Mouse (Mus musculus): ENCODE data around the gene Rbp2. TPM values are rescaled to one million over a fixed set of nuclear protein-coding genes. Genes with fewer than 3 reads are reported as not detected.
A peak's percentile ranks its signal among the peaks of the same experiment; 100 is the strongest.

Gene Rbp2
- polyA plus RNA-seq, 1 experiment from 2014 or later, result 2.9 TPM

- Histone ChIP-seq H3K27me3 (no peaks in the 10 kb centered on the region), H3K9me3 (replicated peaks) (no peaks in the 10 kb centered on the region), H3K4me3 (replicated peaks) (no peak overlapping the region), H3K9ac (peak overlapping the region; percentile 31; the same call in 1 of the 2 replicates), H3K4me1 (replicated peaks) (peaks cover 57% of the 10 kb centered on the region), H3K4me2 (peak overlapping the region; percentile 52), H3K36me3 (no peaks in the 10 kb centered on the region), H3K27ac (peak overlapping the region; percentile 76)
- WGBS (ENCODE audit: insufficient replicate concordance), result 15% methylated on average over 4 of the region's 4 CpGs
- DNase-seq (peak; percentile 67), ATAC-seq (ENCODE audit: low read depth) (peak; percentile 87)
Measured at GRCm38 (mm10) chr9:98489532-98489931, 3.6 kb downstream of the Rbp2 start.

GRCm38 (mm10) chr9:98490128-98490527 is 4.2 kb downstream of the Rbp2 start:
- Histone ChIP-seq H3K9me3 (replicated peaks) (no peaks in the 10 kb centered on the region), H3K27me3 (no peaks in the 10 kb centered on the region), H3K4me3 (replicated peaks) (no peak overlapping the region), H3K36me3 (no peaks in the 10 kb centered on the region), H3K9ac (no peak overlapping the region), H3K4me1 (replicated peaks) (peaks cover 58% of the 10 kb centered on the region), H3K27ac (peak overlapping the region; percentile 30), H3K4me2 (peak overlapping the region; percentile 52)
- 32% methylated on average over 4 of the region's 4 CpGs for WGBS (ENCODE audit: insufficient replicate concordance)
- no peak for DNase-seq
- no peak for ATAC-seq (ENCODE audit: low read depth)

DNA sequence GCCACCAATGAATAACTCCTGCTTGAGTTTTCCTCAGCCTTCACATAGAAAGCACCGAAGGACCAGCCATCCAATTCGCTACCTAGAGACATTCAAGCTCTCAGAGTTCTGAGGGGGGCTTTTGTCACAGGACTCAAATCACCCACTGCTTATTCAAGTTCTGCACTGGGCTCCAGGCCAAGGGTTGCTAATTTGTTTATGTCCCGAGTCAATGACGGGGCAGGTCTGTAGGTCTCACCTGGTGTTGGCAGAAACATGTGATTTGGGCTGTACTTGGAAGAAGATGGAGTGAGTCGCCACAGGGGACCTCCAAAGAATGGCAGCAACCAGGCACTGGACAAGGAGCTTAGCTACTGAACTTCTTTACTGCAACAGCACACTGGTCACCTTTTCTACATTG is 5.2 kb downstream of the Rbp2 start:
- ATAC-seq (ENCODE audit: low read depth) (no peak), DNase-seq (no peak)
- Histone ChIP-seq H3K9ac (no peak overlapping the region), H3K4me3 (replicated peaks) (no peak overlapping the region), H3K27ac (no peak overlapping the region), H3K36me3 (no peaks in the 10 kb centered on the region), H3K27me3 (no peaks in the 10 kb centered on the region), H3K4me1 (replicated peaks) (peaks cover 63% of the 10 kb centered on the region), H3K9me3 (replicated peaks) (no peaks in the 10 kb centered on the region), H3K4me2 (no peak overlapping the region)
- 81% methylated on average over 5 of the region's 5 CpGs for WGBS (ENCODE audit: insufficient replicate concordance)

DNA sequence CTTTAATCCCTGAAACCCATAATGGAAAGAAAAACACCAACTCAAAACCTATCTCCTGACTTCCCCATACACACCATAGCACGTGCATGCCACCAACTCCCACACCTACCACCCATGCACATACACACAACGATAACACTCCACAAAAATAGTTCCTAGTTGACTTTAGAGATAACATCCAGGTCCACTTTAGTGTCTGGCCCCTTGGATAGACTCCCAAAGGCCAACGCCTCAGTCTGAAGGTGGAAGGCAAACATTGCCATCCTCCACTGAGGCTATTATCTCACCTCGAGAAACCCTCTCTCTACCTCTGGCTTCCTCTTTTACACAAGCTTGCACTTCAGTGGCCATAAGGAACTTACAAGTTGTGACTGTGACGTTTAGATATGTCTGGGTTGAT is 6.3 kb downstream of the Rbp2 start:
- peak; percentile 56 for ATAC-seq (ENCODE audit: low read depth)
- DNase-seq, result no peak
- Histone ChIP-seq H3K27ac (0 out of 2 replicates have a peak overlapping the region, but pooled peaks have one; percentile 3), H3K4me1 (replicated peaks) (peaks cover 66% of the 10 kb centered on the region), H3K4me3 (replicated peaks) (no peak overlapping the region), H3K9ac (no peak overlapping the region), H3K4me2 (no peak overlapping the region), H3K27me3 (no peaks in the 10 kb centered on the region), H3K36me3 (no peaks in the 10 kb centered on the region), H3K9me3 (replicated peaks) (no peaks in the 10 kb centered on the region)
- WGBS (ENCODE audit: insufficient replicate concordance), result 21% methylated on average over 5 of the region's 5 CpGs

DNA sequence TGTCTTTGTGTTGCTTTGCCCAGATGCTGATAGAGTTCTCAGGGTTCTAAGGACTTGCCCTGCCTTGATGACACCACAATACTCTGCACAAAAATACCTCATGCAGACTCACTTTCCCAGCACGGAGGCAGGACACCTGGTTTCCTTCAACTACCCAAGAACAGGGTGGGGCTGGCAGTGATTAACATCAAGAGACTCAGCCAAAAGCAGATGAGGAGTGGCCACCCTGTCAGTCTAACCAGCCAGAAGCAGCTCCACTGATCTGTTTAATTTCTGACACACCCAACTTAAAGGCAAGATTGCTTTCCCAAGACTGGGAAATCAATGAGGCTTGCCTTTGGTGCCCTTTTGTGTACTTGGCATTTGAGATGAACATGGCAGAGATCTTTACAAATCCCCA is 6.9 kb downstream of the Rbp2 start:
- Histone ChIP-seq H3K4me1 (replicated peaks) (peaks cover 72% of the 10 kb centered on the region), H3K27me3 (no peaks in the 10 kb centered on the region), H3K9ac (no peak overlapping the region), H3K27ac (no peak overlapping the region), H3K4me2 (no peak overlapping the region), H3K9me3 (replicated peaks) (no peaks in the 10 kb centered on the region), H3K4me3 (replicated peaks) (no peak overlapping the region), H3K36me3 (no peaks in the 10 kb centered on the region)
- no peak for DNase-seq
- 17% methylated on average over 1 of the region's 1 CpGs for WGBS (ENCODE audit: insufficient replicate concordance)
- no peak for ATAC-seq (ENCODE audit: low read depth)

- no peak for ATAC-seq (ENCODE audit: low read depth)
Measured at GRCm38 (mm10) chr9:98497157-98497556, 11.2 kb downstream of the Rbp2 start.

DNA sequence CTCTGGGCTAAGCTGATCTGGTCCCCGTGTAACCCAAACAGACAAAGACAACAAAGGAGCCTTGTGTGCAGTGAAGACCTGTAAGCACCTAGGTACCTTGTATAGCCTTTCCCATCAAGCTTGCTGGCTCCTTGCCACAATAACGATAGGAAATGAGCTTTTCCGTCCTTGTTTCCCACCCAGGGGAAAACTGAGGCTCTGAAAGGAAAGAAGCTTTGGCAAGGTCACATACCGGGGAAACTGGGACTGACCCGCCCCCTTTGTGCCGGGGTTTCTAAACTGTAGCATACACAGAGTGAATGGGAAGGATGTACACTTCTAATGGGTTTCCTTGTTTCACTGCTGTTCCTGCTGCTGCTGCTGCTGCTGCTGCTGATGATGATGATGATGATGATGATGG is 12.1 kb downstream of the Rbp2 start:
- H3K9ac ChIP-seq, result no peak overlapping the region
- no peak for DNase-seq
- no peak overlapping the region for H3K4me3 ChIP-seq (replicated peaks)
- H3K4me1 ChIP-seq (replicated peaks), result peaks cover 27% of the 10 kb centered on the region
- 60% methylated on average over 6 of the region's 6 CpGs for WGBS (ENCODE audit: insufficient replicate concordance)
- no peak for ATAC-seq (ENCODE audit: low read depth)
- no peaks in the 10 kb centered on the region for H3K9me3 ChIP-seq (replicated peaks)
- H3K27ac ChIP-seq, result no peak overlapping the region
- no peak overlapping the region for H3K4me2 ChIP-seq
- H3K36me3 ChIP-seq, result no peaks in the 10 kb centered on the region
- H3K27me3 ChIP-seq, result no peaks in the 10 kb centered on the region

More at GRCm38 (mm10) chr9:98497157-98497556, 11.2 kb downstream of the Rbp2 start:
- 34% methylated on average over 7 of the region's 7 CpGs for WGBS (ENCODE audit: insufficient replicate concordance)
- Histone ChIP-seq H3K36me3 (no peaks in the 10 kb centered on the region), H3K4me3 (replicated peaks) (no peak overlapping the region), H3K9me3 (replicated peaks) (no peaks in the 10 kb centered on the region), H3K9ac (no peak overlapping the region), H3K27me3 (no peaks in the 10 kb centered on the region), H3K4me2 (no peak overlapping the region), H3K4me1 (replicated peaks) (peaks cover 35% of the 10 kb centered on the region), H3K27ac (no peak overlapping the region)
- no peak for DNase-seq

- Histone ChIP-seq H3K4me1 (replicated peaks) (peaks cover 23% of the 10 kb centered on the region), H3K4me3 (replicated peaks) (no peak overlapping the region), H3K27ac (no peak overlapping the region), H3K9me3 (replicated peaks) (no peaks in the 10 kb centered on the region), H3K27me3 (no peaks in the 10 kb centered on the region), H3K36me3 (no peaks in the 10 kb centered on the region), H3K9ac (no peak overlapping the region), H3K4me2 (no peak overlapping the region)
- no peak for ATAC-seq (ENCODE audit: low read depth)
- 85% methylated on average over 17 of the region's 17 CpGs for WGBS (ENCODE audit: insufficient replicate concordance)
- no peak for DNase-seq
Measured at GRCm38 (mm10) chr9:98498717-98499268, 12.9 kb downstream of the Rbp2 start.

DNA sequence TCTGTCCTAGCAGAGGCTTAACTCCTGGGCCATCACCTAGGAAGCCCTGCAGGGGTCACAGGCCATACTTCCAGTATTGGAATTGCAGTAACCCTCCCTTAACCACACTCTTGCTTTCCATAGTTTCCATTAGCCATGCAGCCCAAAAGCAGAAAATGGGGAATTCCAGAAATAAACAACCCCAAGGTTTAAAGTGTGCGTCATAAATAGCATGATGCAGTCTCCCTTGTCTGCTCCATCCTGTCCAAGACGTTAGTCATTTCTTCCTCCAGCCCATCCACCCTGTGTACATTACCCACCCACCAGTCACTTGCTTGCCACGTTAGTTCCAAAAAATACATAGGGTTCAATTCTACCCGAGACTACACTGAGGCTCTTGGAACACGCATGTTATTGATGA is 13.7 kb downstream of the Rbp2 start:
- Histone ChIP-seq H3K9me3 (replicated peaks) (no peaks in the 10 kb centered on the region), H3K27ac (no peak overlapping the region), H3K27me3 (no peaks in the 10 kb centered on the region), H3K4me3 (replicated peaks) (no peak overlapping the region), H3K36me3 (no peaks in the 10 kb centered on the region), H3K4me2 (no peak overlapping the region), H3K9ac (no peak overlapping the region), H3K4me1 (replicated peaks) (peaks cover 23% of the 10 kb centered on the region)
- WGBS (ENCODE audit: insufficient replicate concordance), result 67% methylated on average over 5 of the region's 5 CpGs
- ATAC-seq (ENCODE audit: low read depth) (no peak), DNase-seq (no peak)

DNA sequence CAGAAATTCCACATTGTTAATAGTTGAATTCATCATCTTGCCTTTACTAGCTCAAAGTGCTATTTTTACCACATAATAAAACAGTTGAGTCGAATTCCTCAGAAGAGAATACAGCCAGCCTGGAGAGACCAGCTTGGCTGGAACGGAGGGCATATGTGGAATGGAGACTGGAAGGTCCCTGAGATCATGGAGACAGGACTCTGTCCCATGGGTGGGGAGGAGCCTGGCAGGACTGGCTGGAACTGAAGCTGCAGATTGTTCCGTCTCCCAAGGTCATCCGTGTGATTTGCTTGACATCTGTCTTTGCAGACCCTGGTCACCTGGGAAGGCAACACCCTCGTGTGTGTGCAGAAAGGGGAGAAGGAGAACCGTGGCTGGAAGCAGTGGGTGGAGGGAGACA is 21.6 kb downstream of the Rbp2 start:
- WGBS (ENCODE audit: insufficient replicate concordance), result 56% methylated on average over 6 of the region's 6 CpGs
- no peak for DNase-seq

GRCm38 (mm10) chr9:98510363-98511055 is 24.6 kb downstream of the Rbp2 start:
- Histone ChIP-seq H3K4me2 (no peak overlapping the region), H3K4me1 (replicated peaks) (peaks cover 24% of the 10 kb centered on the region), H3K9ac (no peak overlapping the region), H3K9me3 (replicated peaks) (no peaks in the 10 kb centered on the region), H3K27me3 (no peaks in the 10 kb centered on the region), H3K27ac (no peak overlapping the region; the same call in 1 of the 2 replicates), H3K36me3 (no peaks in the 10 kb centered on the region), H3K4me3 (replicated peaks) (no peak overlapping the region)
- 48% methylated on average over 6 of the region's 6 CpGs for WGBS (ENCODE audit: insufficient replicate concordance)
- peak; percentile 75 for ATAC-seq (ENCODE audit: low read depth)
- no peak for DNase-seq

More for the DNA sequence above, 21.6 kb downstream of the Rbp2 start:
- Histone ChIP-seq H3K27ac (no peak overlapping the region), H3K4me1 (replicated peaks) (peaks cover 28% of the 10 kb centered on the region), H3K27me3 (no peaks in the 10 kb centered on the region), H3K4me3 (replicated peaks) (no peak overlapping the region), H3K4me2 (no peak overlapping the region), H3K36me3 (no peaks in the 10 kb centered on the region), H3K9ac (no peak overlapping the region), H3K9me3 (replicated peaks) (no peaks in the 10 kb centered on the region)
- no peak for ATAC-seq (ENCODE audit: low read depth)

- no peak overlapping the region for H3K9ac ChIP-seq
- no peaks in the 10 kb centered on the region for H3K4me1 ChIP-seq (replicated peaks)
- H3K27ac ChIP-seq, result no peak overlapping the region
- H3K27me3 ChIP-seq, result no peaks in the 10 kb centered on the region
- ATAC-seq (ENCODE audit: low read depth) (no peak), DNase-seq (no peak)
- H3K9me3 ChIP-seq (replicated peaks), result no peaks in the 10 kb centered on the region
- H3K36me3 ChIP-seq, result no peaks in the 10 kb centered on the region
- H3K4me2 ChIP-seq, result no peak overlapping the region
- WGBS (ENCODE audit: insufficient replicate concordance), result 21% methylated on average over 2 of the region's 2 CpGs
- no peak overlapping the region for H3K4me3 ChIP-seq (replicated peaks)
Measured at GRCm38 (mm10) chr9:98523872-98524271, 38.0 kb downstream of the Rbp2 start.
